Mouse (Mus musculus): ENCODE data around the gene Kdelr3.

The Kdelr3 gene

GRCm38 (mm10) chr15:79511553-79512320 is 4.5 kb upstream of the Kdelr3 start:
- DNase-seq: peak; percentile 97 to 98

DNA sequence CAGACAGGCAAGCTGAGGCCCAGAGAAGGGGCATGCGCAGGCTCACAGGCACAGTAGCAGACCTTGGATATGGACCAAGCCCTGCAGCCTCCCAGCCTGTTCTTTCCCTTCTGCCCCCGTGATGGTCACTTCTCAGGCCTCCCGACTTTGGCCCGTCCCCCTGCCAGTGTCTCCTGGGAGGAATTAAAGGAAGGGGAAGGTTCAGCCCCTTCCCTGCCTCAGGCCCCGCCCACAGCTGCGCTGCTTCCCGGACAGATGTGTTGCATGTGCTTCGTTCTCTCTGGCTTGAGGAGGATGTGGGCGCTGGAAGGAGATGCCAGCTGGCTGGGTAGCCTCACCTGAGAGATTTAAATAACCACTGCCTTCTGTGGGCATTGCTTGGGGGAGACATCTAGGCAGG is 2.3 kb upstream of the Kdelr3 start:
- DNase-seq: no peak

- peak; percentile 74 to 77 for DNase-seq
Measured at GRCm38 (mm10) chr15:79517710-79518109, 1.5 kb downstream of the Kdelr3 start.

DNA sequence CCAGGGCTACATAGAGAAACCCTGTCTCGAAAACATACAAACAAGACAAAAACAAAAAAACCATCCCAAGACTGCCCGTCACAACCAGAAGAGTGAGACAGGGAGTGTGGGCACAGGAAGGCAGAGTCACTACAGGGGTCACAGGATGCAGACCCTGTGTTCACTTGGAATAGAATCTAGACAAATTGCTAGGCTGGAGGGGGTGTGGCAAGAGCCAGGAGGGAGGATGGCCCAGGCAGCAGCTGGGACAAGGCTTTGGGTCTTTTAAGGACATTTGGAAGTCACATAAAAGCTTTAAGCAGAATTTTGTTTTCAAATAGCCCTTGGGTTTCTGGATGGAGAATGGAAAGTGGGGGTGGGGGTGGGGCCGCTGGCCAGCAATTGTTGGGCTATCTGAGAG is 2.4 kb downstream of the Kdelr3 start:
- peak in 1 of 2 experiments; percentile 31 for DNase-seq

GRCm38 (mm10) chr15:79519400-79520220 is 3.4 kb downstream of the Kdelr3 start:
- no peak for DNase-seq

DNA sequence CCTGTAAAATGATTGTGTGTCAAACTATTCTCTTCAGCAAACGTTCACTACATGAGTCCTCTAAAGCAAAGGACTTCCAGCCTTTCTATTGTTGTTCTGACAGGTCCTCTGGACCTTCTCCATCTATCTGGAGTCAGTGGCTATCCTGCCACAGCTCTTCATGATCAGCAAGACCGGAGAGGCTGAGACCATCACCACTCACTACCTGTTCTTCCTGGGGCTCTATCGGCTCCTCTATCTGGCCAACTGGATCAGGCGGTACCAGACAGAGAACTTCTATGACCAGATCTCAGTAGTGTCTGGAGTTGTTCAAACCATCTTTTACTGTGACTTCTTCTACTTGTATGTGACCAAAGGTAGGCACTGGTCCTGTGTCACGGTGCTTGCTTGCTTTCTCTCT is 9.4 kb downstream of the Kdelr3 start:
- no peak for DNase-seq

DNA sequence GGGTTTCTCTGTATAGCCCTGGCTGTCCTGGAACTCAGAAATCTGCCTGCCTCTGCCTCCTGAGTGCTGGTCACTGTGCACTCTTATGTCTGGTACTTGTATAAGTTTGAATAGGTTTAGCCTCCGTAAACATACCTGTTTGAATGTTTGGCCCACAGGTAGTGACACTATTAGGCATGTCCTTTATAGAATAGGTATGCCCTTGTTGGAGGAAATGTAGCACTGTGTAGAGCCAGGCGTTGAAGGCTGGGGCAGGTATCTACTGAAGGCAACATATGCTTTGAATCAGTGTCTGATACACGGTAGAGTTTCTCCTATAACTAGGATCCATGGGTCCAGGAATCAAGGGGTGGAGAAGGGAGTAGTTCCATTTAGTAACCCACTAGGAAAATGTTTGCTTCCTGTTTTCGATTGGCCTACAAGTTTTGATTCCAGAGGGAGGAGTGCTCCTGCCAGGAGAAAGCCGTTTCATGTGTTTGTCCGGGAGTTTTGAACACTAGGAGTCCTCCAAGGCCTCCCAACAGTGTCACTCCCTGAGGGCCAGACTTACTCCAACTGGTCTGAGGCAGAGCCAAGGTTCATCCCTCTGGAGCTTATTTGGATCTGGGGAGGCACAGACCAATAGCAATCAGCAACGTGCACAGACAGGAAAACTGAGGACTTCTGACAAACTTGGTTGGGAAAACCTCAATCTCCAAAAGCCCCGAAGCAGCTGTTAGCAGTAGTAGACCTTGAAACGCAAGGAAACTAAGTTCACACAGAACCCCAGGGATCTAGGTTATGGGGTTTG is 10.0 kb downstream of the Kdelr3 start:
- DNase-seq: peak in 1 of 2 experiments; percentile 26

GRCm38 (mm10) chr15:79527192-79527591 is 11.0 kb downstream of the Kdelr3 start:
- peak; percentile 67 to 68 for DNase-seq

GRCm38 (mm10) chr15:79527991-79528639 is 11.9 kb downstream of the Kdelr3 start:
- no peak for DNase-seq

GRCm38 (mm10) chr15:79529935-79530334 is 13.7 kb downstream of the Kdelr3 start:
- no peak for DNase-seq

DNA sequence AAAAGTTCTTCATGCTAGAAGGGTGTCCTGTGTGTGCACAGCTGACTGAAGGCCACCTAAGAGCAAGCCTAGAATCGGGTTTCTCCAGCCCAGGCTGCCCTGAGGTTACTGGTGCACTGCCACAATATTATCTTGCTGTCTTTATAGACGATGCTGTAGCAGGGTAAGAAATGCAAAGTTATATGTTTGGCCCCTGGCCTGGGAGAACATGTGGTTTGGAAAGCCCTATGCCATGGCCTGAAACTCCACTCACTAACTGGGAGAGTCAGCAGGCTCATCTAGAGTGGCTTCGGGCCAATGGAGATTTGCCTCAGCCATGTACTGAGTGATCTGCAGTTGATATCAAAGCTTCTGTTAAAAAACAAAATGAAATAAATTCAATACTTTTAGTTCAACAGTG is 17.6 kb downstream of the Kdelr3 start:
- DNase-seq: no peak

DNA sequence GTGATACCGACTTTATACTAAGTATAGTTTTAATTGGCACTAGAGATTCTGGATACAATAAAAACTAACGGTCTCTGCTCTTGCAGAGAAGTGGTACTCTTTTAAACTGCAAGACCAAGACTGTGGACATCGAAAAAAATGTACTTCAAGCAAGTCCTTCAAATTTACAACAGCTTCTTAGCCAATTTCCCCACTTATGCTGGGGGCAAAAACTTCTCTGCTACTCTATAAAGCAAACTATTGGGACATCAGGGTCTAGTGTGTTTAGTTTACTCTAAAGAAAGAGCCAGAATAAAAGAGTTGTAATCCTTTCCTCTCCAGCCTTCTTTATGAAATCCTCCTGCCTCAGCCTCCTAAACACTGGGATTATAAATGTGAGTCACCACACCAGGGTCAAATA is 27.8 kb downstream of the Kdelr3 start:
- no peak for DNase-seq

GRCm38 (mm10) chr15:79545496-79545895 is 29.3 kb downstream of the Kdelr3 start:
- no peak for DNase-seq

- peak; percentile 81 to 84 for DNase-seq
Measured at GRCm38 (mm10) chr15:79545921-79546399, 29.7 kb downstream of the Kdelr3 start.

DNA sequence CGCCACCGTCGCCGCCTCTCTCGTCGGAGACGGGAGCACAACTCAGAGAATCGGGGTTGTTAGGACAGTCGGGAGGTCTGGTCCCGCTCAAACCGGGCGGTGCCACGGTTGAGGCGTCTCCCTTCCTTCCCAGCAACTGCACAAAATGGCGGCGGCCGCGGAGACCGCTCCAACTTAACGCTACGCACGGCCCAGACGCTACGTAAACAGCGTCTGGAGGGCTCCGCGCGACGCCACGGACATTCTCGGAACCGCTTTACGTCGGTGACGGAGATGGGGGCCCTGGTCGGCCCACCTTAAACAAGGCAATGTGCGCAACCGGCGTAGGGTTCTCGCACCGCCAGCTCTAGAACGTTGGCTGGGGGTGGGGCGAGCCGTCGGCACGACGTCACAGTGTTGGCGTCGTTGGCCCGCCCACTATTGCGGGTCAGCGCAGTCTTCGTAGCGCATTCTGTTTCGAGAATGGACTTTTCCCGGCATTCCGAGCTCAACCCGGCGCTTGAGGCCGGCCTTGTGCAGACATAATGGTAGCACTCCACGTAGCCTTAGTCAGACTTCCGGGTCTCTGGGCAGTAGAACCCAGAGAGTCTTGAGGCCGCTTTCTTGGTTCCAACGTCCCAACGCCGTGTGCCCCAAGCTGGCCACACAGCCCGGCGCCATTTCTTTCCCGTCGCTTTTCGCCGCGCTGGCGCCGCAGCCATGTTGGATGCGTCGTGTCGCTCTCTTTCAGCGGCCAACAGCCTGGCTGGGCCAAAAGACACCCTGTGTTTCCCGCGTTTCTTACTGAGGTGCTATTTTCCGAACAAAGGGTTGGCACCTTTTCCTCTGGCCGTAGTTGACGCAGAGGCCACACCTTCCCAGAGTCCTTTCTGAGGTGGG is 30.4 kb downstream of the Kdelr3 start, which contains the start of gene Ddx17:
Ddx17 (minus strand) TSS at position 332 of the 879 bp plus-strand sequence.
- DNase-seq: peak; percentile 99

DNA sequence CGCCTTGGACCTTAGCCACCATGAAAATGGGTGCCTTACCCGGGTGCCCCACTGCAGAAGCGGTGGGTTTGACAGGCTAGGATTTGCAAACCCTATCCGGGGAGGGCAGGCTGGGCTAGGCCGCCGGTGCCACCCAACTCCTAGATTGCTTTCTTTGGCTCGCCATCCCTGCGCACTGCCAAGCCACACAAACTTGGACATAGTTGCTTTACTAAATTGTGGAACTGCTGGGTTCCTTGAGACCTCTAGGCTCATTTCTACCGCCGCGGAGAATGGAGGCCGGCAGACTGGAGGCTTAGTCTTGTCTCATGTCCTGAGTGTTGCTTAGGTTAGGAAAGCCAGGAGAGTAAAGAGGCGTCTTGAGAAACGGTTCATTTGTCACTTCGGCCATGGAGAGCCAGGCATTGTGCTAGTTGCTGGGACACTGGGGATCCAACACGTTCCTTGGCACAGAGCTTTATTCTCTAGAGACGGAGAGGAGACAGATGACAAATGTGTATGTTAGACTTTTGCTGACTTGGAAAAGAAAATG is 31.1 kb downstream of the Kdelr3 start:
- no peak for DNase-seq

DNA sequence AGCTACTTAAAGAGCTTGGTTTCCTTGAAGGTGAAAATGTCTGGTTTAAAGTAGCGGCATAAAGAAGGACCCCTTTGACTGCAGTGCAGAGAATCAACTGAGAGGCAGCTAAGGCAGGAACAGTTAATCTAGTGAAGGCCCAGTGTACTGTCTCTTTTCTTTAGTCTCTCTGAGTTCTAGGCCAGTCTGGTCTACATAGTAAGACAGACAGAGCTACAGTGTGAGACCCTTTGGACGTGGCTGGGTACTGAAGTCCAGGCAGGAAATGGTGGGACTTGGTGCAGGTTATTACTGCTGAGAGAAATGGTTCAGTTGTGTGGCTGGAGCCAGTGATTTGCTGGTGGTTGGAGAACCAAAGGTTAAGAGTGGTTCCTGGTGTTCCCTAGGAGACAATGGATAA is 32.0 kb downstream of the Kdelr3 start:
- DNase-seq: no peak

- no peak for DNase-seq
Measured at GRCm38 (mm10) chr15:79552566-79552965, 36.4 kb downstream of the Kdelr3 start.

DNA sequence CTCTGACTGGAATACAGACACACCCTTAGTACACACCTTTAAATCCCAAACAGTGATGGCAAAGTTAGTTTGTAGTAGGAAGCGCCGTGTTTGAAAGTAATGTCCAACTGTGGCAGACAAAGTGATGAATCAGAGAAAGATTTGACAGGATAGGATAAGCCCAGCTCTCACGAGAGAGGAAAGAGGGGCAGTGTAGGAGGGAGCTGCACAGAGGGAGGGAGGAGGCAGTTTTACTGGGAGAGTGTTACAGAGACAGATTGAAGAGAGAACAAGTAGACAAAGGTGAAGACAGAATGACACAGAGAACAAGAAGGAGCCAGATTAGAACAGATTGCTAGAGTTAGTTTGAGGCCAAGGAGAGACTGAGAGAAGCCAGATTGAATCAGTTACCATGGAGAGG is 43.4 kb downstream of the Kdelr3 start:
- no peak for DNase-seq

- no peak for DNase-seq
Measured at GRCm38 (mm10) chr15:79562417-79562816, 46.2 kb downstream of the Kdelr3 start.
